Mouse (Mus musculus) liver, adult (tissue): ENCODE data around the gene Ppp2r5d.

Source experiments
- GATA4 ChIP-seq: IDR thresholded peaks from 2 replicates; pipeline ENCODE4 v1.6.1; 2014; ENCODE audit warnings: mild to moderate bottlenecking, low read length; ENCODE audit not compliant: insufficient replicate concordance

Gene Ppp2r5d

GRCm38 (mm10) chr17:46678416-46678815 lies 26.5 kb downstream of the Ppp2r5d start, which contains the start of gene Mea1:
Gene Mea1, plus strand, starts transcription at chr17:46678793.
- no peak for TF ChIP-seq GATA4

GRCm38 (mm10) chr17:46674530-46675283 lies 30.2 kb downstream of the Ppp2r5d start:
- TF ChIP-seq GATA4, result no peak

- TF ChIP-seq GATA4, result no peak
These were observed 30.9 kb downstream of the Ppp2r5d start, which contains the start of gene Rrp36 for GRCm38 (mm10) chr17:46673850-46674529. Gene Rrp36, minus strand, starts transcription at chr17:46674352.

- TF ChIP-seq GATA4, result no peak
These were observed 35.0 kb downstream of the Ppp2r5d start for GRCm38 (mm10) chr17:46669911-46670310.

- TF ChIP-seq GATA4, result no peak
These were observed 37.2 kb downstream of the Ppp2r5d start for GRCm38 (mm10) chr17:46667712-46668111.

- TF ChIP-seq GATA4, result no peak
These were observed 42.2 kb downstream of the Ppp2r5d start for GRCm38 (mm10) chr17:46662730-46663129.

- TF ChIP-seq GATA4, result no peak
These were observed 42.9 kb downstream of the Ppp2r5d start for GRCm38 (mm10) chr17:46661981-46662380.

- no peak for TF ChIP-seq GATA4
These were observed 43.6 kb downstream of the Ppp2r5d start for GRCm38 (mm10) chr17:46661351-46661750.

- TF ChIP-seq GATA4, result no peak
These were observed 48.9 kb downstream of the Ppp2r5d start for GRCm38 (mm10) chr17:46656054-46656453.

- no peak for TF ChIP-seq GATA4
These were observed 53.0 kb downstream of the Ppp2r5d start for GRCm38 (mm10) chr17:46651755-46652547.

- TF ChIP-seq GATA4, result no peak
These were observed 53.6 kb downstream of the Ppp2r5d start for GRCm38 (mm10) chr17:46651292-46651691.

GRCm38 (mm10) chr17:46650232-46651031 lies 54.5 kb downstream of the Ppp2r5d start, which contains the start of gene Cul7:
Gene Cul7, plus strand, starts transcription at chr17:46650337.
- TF ChIP-seq GATA4, result peak; percentile 46; the same call in 1 of the 2 replicates

- no peak for TF ChIP-seq GATA4
These were observed 55.1 kb downstream of the Ppp2r5d start for GRCm38 (mm10) chr17:46649811-46650210.

- no peak for TF ChIP-seq GATA4
These were observed 56.5 kb downstream of the Ppp2r5d start for GRCm38 (mm10) chr17:46648436-46648835.

GRCm38 (mm10) chr17:46647279-46647678 lies 57.6 kb downstream of the Ppp2r5d start:
- TF ChIP-seq GATA4, result no peak

- no peak for TF ChIP-seq GATA4
These were observed 58.6 kb downstream of the Ppp2r5d start for GRCm38 (mm10) chr17:46646322-46646662.
